Mouse (Mus musculus) brain, embryonic 14.5 days (tissue): Measurements from ENCODE around the gene Ttbk1.

ENCODE experiments used
- CTCF ChIP-seq: fragments of 200-500 bp; IDR thresholded peaks from 2 replicates; pipeline ENCODE4 v1.5.1; 2012; ENCODE audit warnings: inconsistent platforms, mild to moderate bottlenecking, moderate library complexity, borderline replicate concordance; ENCODE audit not compliant: insufficient read depth, insufficient read length; ENCODE audit errors: extremely low read depth
- POLR2A ChIP-seq: fragments of 200-500 bp; IDR thresholded peaks from 2 replicates; pipeline ENCODE4 v1.6.1; 2012; ENCODE audit warnings: mild to moderate bottlenecking, inconsistent platforms, borderline replicate concordance; ENCODE audit not compliant: poor library complexity, insufficient read depth, insufficient read length, severe bottlenecking; ENCODE audit errors: extremely low read depth

DNA sequence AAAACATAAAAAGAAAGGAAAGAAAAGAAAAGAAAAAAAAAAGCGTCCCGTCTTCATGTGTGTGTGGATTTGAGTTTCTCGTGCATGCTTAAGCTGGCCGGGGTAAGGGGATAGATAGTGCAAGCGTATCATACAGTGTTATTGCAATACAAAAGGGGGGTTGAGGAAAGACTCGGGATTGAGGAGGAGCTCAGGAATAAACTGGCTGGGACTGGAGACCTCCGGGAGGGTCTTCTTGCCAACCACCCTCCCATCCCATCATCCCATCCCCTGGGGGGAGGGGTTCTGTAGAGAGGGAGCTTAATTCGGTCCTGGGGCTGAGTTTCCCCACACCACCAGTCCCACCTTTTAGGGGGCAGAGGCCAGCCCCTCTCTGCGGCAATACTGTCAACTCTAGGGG is 32.9 kb downstream of the Ttbk1 start:
- TF ChIP-seq CTCF = no peak
- no peak for TF ChIP-seq POLR2A
